In the genomic region with DNA sequence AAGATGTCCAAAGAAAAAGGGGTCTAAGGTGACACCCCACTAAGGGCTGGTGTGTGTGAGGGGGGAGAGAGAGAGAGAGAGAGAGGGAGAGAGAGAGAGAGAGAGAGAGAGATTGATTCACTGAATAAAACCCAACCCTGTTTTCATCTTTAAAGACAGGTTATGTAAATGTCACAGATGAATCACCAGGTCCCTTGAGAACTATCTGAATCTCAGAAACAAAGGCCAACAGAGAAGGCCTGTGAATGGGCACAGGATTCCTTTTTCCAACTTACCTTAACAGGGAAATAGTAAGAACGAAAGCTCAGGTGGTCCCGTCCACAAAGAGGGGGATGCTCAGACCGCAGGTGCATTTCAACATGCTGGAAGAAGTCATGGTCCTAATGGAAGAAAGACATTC, we compare ENCODE assay signal across 21 mouse cellular contexts. TPM values are rescaled to one million over a fixed set of nuclear protein-coding genes. Genes with fewer than 3 reads are reported as not detected.
DNase-seq lines count a peak whose midpoint lies in the region; ATAC-seq and TF ChIP-seq lines count a peak whose summit lies in the region.
"Had no signal": no experiment of that assay in that cellular context is flagged by ENCODE, and none has a peak within 500 bp of the region (broad histone marks: within the 10 kb centered on the region; RNA-seq: fewer than 3 reads in every experiment).

No protein-coding gene starts in this region.

- 0 out of 2 replicates have a peak overlapping the region, but pooled peaks have one; percentile 66 for H3K27ac ChIP-seq in limb, embryonic 15.5 days
- H3K27ac ChIP-seq in limb, embryonic 10.5 days = no peak overlapping the region
- H3K27ac ChIP-seq in embryonic fibroblast, embryonic 13.5 days (ENCODE audit: insufficient read depth, low read length) = peak overlapping the region; percentile 91
- H3K27ac ChIP-seq in kidney, embryonic 15.5 days = no peak overlapping the region
- no peak overlapping the region for H3K27ac ChIP-seq in forebrain, embryonic 13.5 days
- H3K27ac ChIP-seq: embryonic facial prominence, embryonic 10.5 days; embryonic facial prominence, embryonic 12.5 days; forebrain, embryonic 10.5 days; forebrain, embryonic 12.5 days; forebrain, embryonic 15.5 days had no signal

- no peaks in the 10 kb centered on the region for H3K9me3 ChIP-seq in limb, embryonic 15.5 days
- H3K9me3 ChIP-seq in limb, embryonic 10.5 days (replicated peaks) = no peaks in the 10 kb centered on the region
- no peaks in the 10 kb centered on the region for H3K9me3 ChIP-seq in kidney, embryonic 15.5 days (replicated peaks)
- H3K9me3 ChIP-seq in forebrain, embryonic 13.5 days (replicated peaks) = no peaks in the 10 kb centered on the region
- H3K9me3 ChIP-seq: embryonic facial prominence, embryonic 10.5 days; embryonic facial prominence, embryonic 12.5 days; forebrain, embryonic 10.5 days; forebrain, embryonic 12.5 days; forebrain, embryonic 15.5 days had no signal

- H3K9ac ChIP-seq in limb, embryonic 15.5 days = no peak overlapping the region
- no peak overlapping the region for H3K9ac ChIP-seq in kidney, embryonic 15.5 days
- no peak overlapping the region for H3K9ac ChIP-seq in forebrain, embryonic 13.5 days
- H3K9ac ChIP-seq: embryonic facial prominence, embryonic 12.5 days; forebrain, embryonic 12.5 days; forebrain, embryonic 15.5 days; forebrain, postnatal 0 days had no signal

- no peak for TF ChIP-seq POLR2A in embryonic fibroblast, embryonic 13.5 days (IDR thresholded peaks at IDR 0.05; ENCODE audit: low read depth, low read length)

- peaks cover 71% of the 10 kb centered on the region for H3K36me3 ChIP-seq in limb, embryonic 15.5 days
- H3K36me3 ChIP-seq in limb, embryonic 10.5 days = peaks cover 77% of the 10 kb centered on the region
- peaks cover 75% of the 10 kb centered on the region for H3K36me3 ChIP-seq in kidney, embryonic 15.5 days
- peaks cover 78% of the 10 kb centered on the region for H3K36me3 ChIP-seq in forebrain, embryonic 13.5 days (ENCODE audit: poor library complexity, severe bottlenecking)

- WGBS in limb, embryonic 15.5 days = 93% methylated on average over 3 of the region's 3 CpGs
- 96% methylated on average over 3 of the region's 3 CpGs for WGBS in limb, embryonic 10.5 days
- WGBS in kidney, embryonic 15.5 days = 93% methylated on average over 3 of the region's 3 CpGs
- WGBS in forebrain, embryonic 13.5 days = 99% methylated on average over 3 of the region's 3 CpGs

- no peaks in the 10 kb centered on the region for H3K27me3 ChIP-seq in limb, embryonic 15.5 days
- H3K27me3 ChIP-seq in limb, embryonic 10.5 days (ENCODE audit: low read depth, poor library complexity, severe bottlenecking) = no peaks in the 10 kb centered on the region
- H3K27me3 ChIP-seq in kidney, embryonic 15.5 days = no peaks in the 10 kb centered on the region
- no peaks in the 10 kb centered on the region for H3K27me3 ChIP-seq in forebrain, embryonic 13.5 days
- H3K27me3 ChIP-seq: embryonic facial prominence, embryonic 12.5 days; forebrain, embryonic 12.5 days; forebrain, embryonic 15.5 days had no signal

- DNase-seq in limb, embryonic 10.5 days (ENCODE audit: low spot score) = no peak
- peak; percentile 59 for DNase-seq in NIH3T3 (ENCODE audit: low read depth)
- DNase-seq: adrenal gland, adult 2 months; adrenal gland, postnatal 10 days; adrenal gland, postnatal 25 days; cerebellum, adult 11-12 months; cerebellum, adult 2 months; cerebellum, adult 9-10 months; cerebellum, postnatal 10 days; cerebellum, postnatal 25 days; forebrain, postnatal 0 days had no signal

- no peak overlapping the region for H3K4me2 ChIP-seq in limb, embryonic 15.5 days
- no peak overlapping the region for H3K4me2 ChIP-seq in kidney, embryonic 15.5 days
- no peak overlapping the region for H3K4me2 ChIP-seq in forebrain, embryonic 13.5 days
- H3K4me2 ChIP-seq: embryonic facial prominence, embryonic 12.5 days; forebrain, embryonic 12.5 days; forebrain, embryonic 15.5 days had no signal

- H3K4me1 ChIP-seq in limb, embryonic 15.5 days = peaks cover 28% of the 10 kb centered on the region
- no peaks in the 10 kb centered on the region for H3K4me1 ChIP-seq in limb, embryonic 10.5 days
- H3K4me1 ChIP-seq in embryonic fibroblast, embryonic 13.5 days (ENCODE audit: control insufficient read depth, insufficient read depth, low read length) = peaks cover 33% of the 10 kb centered on the region
- H3K4me1 ChIP-seq in kidney, embryonic 15.5 days = peaks cover 30% of the 10 kb centered on the region
- no peaks in the 10 kb centered on the region for H3K4me1 ChIP-seq in forebrain, embryonic 13.5 days
- H3K4me1 ChIP-seq: forebrain, embryonic 12.5 days; forebrain, embryonic 15.5 days had no signal

- no peak overlapping the region for H3K4me3 ChIP-seq in limb, embryonic 15.5 days
- no peak overlapping the region for H3K4me3 ChIP-seq in limb, embryonic 10.5 days
- H3K4me3 ChIP-seq in embryonic fibroblast, embryonic 13.5 days (ENCODE audit: insufficient read depth, low read length) = no peak overlapping the region
- no peak overlapping the region for H3K4me3 ChIP-seq in kidney, embryonic 15.5 days (replicated peaks)
- H3K4me3 ChIP-seq in forebrain, embryonic 13.5 days = no peak overlapping the region
- H3K4me3 ChIP-seq: embryonic facial prominence, embryonic 10.5 days; embryonic facial prominence, embryonic 12.5 days; erythroblast, embryonic 14.5 days; forebrain, embryonic 10.5 days; forebrain, embryonic 12.5 days; forebrain, embryonic 15.5 days had no signal

- ATAC-seq in limb, embryonic 15.5 days (ENCODE audit: insufficient number of reproducible peaks, low FRiP score, low TSS enrichment, low read depth) = no peak
- no peak for ATAC-seq in kidney, embryonic 15.5 days (replicated peaks; ENCODE audit: low FRiP score)
- no peak for ATAC-seq in forebrain, embryonic 13.5 days
- ATAC-seq: forebrain, embryonic 15.5 days; forebrain, postnatal 0 days had no signal

- TF ChIP-seq CTCF in embryonic fibroblast, embryonic 13.5 days (IDR thresholded peaks at IDR 0.05; ENCODE audit: borderline replicate concordance, insufficient read depth, low read length) = no peak

RNA-seq across cellular contexts. Expression of a gene that starts 5.4 kb away (rescaled TPM):
- polyA plus RNA-seq in limb, embryonic 15.5 days (2015; fragmentation: Nextera tagmentation; extraction: Ambion mirVana) = 5.0 and 5.3 TPM in 2 replicates
- polyA plus RNA-seq in limb, embryonic 10.5 days (2016; fragmentation: Nextera tagmentation; extraction: Ambion mirVana) = 0.15 TPM in 1 of 2 replicates, not detected in the other
- 2.7 and 5.0 TPM in 2 replicates for polyA plus RNA-seq in embryonic fibroblast, embryonic 13.5 days (2011; ENCODE audit: insufficient read length, low read depth, missing spikeins)
- polyA plus RNA-seq in kidney, embryonic 15.5 days (2015; fragmentation: Nextera tagmentation; extraction: Ambion mirVana) = 1.8 and 2.0 TPM in 2 replicates
- polyA plus RNA-seq in forebrain, embryonic 13.5 days (2015; fragmentation: Nextera tagmentation; extraction: Ambion mirVana) = 1.2 and 1.3 TPM in 2 replicates
- polyA plus RNA-seq: erythroblast, embryonic 14.5 days had no signal

RNA-seq across cellular contexts. Expression of a gene that starts 35.3 kb away (rescaled TPM):
- polyA plus RNA-seq in limb, embryonic 15.5 days (2015; fragmentation: Nextera tagmentation; extraction: Ambion mirVana) = 77.7 and 77.8 TPM in 2 replicates
- polyA plus RNA-seq in limb, embryonic 10.5 days (2016; fragmentation: Nextera tagmentation; extraction: Ambion mirVana) = 75.8 and 87.0 TPM in 2 replicates
- polyA plus RNA-seq in embryonic fibroblast, embryonic 13.5 days (2011; ENCODE audit: insufficient read length, low read depth, missing spikeins) = 44.9 and 49.1 TPM in 2 replicates
- 77.1 and 77.3 TPM in 2 replicates for polyA plus RNA-seq in kidney, embryonic 15.5 days (2015; fragmentation: Nextera tagmentation; extraction: Ambion mirVana)
- polyA plus RNA-seq in forebrain, embryonic 13.5 days (2015; fragmentation: Nextera tagmentation; extraction: Ambion mirVana) = 61.4 and 62.1 TPM in 2 replicates

RNA-seq across cellular contexts. Expression of a gene that starts 35.5 kb away (rescaled TPM):
- 125 and 127 TPM in 2 replicates for polyA plus RNA-seq in limb, embryonic 15.5 days (2015; fragmentation: Nextera tagmentation; extraction: Ambion mirVana)
- polyA plus RNA-seq in limb, embryonic 10.5 days (2016; fragmentation: Nextera tagmentation; extraction: Ambion mirVana) = 232 and 238 TPM in 2 replicates
- polyA plus RNA-seq in embryonic fibroblast, embryonic 13.5 days (2011; ENCODE audit: insufficient read length, low read depth, missing spikeins) = 113 and 124 TPM in 2 replicates
- polyA plus RNA-seq in kidney, embryonic 15.5 days (2015; fragmentation: Nextera tagmentation; extraction: Ambion mirVana) = 161 and 167 TPM in 2 replicates
- polyA plus RNA-seq in forebrain, embryonic 13.5 days (2015; fragmentation: Nextera tagmentation; extraction: Ambion mirVana) = 136 and 153 TPM in 2 replicates

Comparison
In these comparisons a context has a peak if more than half of its experiments do, and no peak if none do; other contexts are left out.
1. H3K27ac ChIP-seq: peak in limb, embryonic 15.5 days (single experiment) and embryonic fibroblast, embryonic 13.5 days (single experiment); none in limb, embryonic 10.5 days (single experiment), kidney, embryonic 15.5 days (single experiment) and forebrain, embryonic 13.5 days (single experiment).